Mouse (Mus musculus) thymus, postnatal 0 days (tissue): Measurements from ENCODE around the gene Cnga1. TPM values are rescaled to one million over a fixed set of nuclear protein-coding genes. Genes with fewer than 3 reads are reported as not detected.
A peak's percentile ranks its signal among the peaks of the same experiment; 100 is the strongest.

Experiments used
- DNase-seq: peaks from one replicate; pipeline ENCODE4 v3.0.0-alpha.2; 2015; ENCODE audit warnings: low spot score
- polyA plus RNA-seq: library from polyadenylated mRNA; unstranded; fragments of >200 nt; fragmentation: Nextera tagmentation; extraction: Ambion mirVana; gene quantifications from 2 replicates; pipeline ENCODE4 v1.2.1, GENCODE M21; 2015

The Cnga1 gene
- 2.0 and 2.1 TPM in 2 replicates for polyA plus RNA-seq

GRCm38 (mm10) chr5:72644175-72644574 is at the start of gene Cnga1:
Cnga1 (minus strand) TSS chr5:72644275.
- no peak for DNase-seq

- DNase-seq: no peak
Observed at GRCm38 (mm10) chr5:72690516-72690915, 46.4 kb upstream of the Cnga1 start.

GRCm38 (mm10) chr5:72689556-72689955 is 45.5 kb upstream of the Cnga1 start:
- no peak for DNase-seq

- DNase-seq: no peak
Observed at GRCm38 (mm10) chr5:72681451-72681850, 37.4 kb upstream of the Cnga1 start.

GRCm38 (mm10) chr5:72674994-72675542 is 31.0 kb upstream of the Cnga1 start:
- no peak for DNase-seq

GRCm38 (mm10) chr5:72671017-72671699 is 27.1 kb upstream of the Cnga1 start:
- no peak for DNase-seq

GRCm38 (mm10) chr5:72668351-72668750 is 24.3 kb upstream of the Cnga1 start:
- DNase-seq: no peak

- DNase-seq: no peak
Observed at GRCm38 (mm10) chr5:72666428-72666827, 22.4 kb upstream of the Cnga1 start.

GRCm38 (mm10) chr5:72665281-72665680 is 21.2 kb upstream of the Cnga1 start:
- DNase-seq: peak; percentile 75

- DNase-seq: no peak
Observed at GRCm38 (mm10) chr5:72664854-72665253, 20.8 kb upstream of the Cnga1 start.

GRCm38 (mm10) chr5:72664126-72664525 is 20.1 kb upstream of the Cnga1 start:
- DNase-seq: no peak

GRCm38 (mm10) chr5:72661051-72661781 is 17.1 kb upstream of the Cnga1 start:
- no peak for DNase-seq

- DNase-seq: no peak
Observed at GRCm38 (mm10) chr5:72658375-72658774, 14.3 kb upstream of the Cnga1 start.

- DNase-seq: no peak
Observed at GRCm38 (mm10) chr5:72656270-72656791, 12.3 kb upstream of the Cnga1 start.

- DNase-seq: no peak
Observed at GRCm38 (mm10) chr5:72653068-72653674, 9.1 kb upstream of the Cnga1 start.

GRCm38 (mm10) chr5:72648987-72649735 is 5.1 kb upstream of the Cnga1 start:
- DNase-seq: no peak

GRCm38 (mm10) chr5:72647958-72648595 is 4.0 kb upstream of the Cnga1 start:
- no peak for DNase-seq

- peak; percentile 93 for DNase-seq
Observed at GRCm38 (mm10) chr5:72647418-72647907, 3.4 kb upstream of the Cnga1 start, which contains the start of gene Nipal1. Nipal1 (plus strand) TSS chr5:72647795.

- DNase-seq: peak; percentile 9
Observed at GRCm38 (mm10) chr5:72646996-72647395, 2.9 kb upstream of the Cnga1 start.

GRCm38 (mm10) chr5:72646131-72646530 is 2.1 kb upstream of the Cnga1 start:
- DNase-seq: peak; percentile 80
